14 mouse cellular contexts compared by ENCODE assay signal in the genomic region with DNA sequence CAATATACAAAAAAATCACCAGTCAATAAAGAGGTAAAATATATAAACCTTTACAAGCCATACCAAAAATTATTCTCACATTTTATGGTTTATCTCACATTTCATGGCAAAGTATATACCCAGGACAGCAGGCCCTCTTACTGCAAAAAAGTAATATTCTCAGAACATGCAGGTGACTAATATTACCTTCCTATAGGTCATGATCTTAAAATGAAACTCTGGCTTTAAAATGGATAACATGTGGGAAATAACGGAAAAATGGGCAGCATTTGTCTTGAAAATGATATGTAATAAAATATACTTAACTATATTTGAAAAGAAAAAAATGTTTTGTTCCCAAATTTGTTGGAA.
DNase-seq lines count a peak whose midpoint lies in the region; ATAC-seq and TF ChIP-seq lines count a peak whose summit lies in the region.
"Had no signal": no experiment of that assay in that cellular context is flagged by ENCODE, and none has a peak within 500 bp of the region (broad histone marks: within the 10 kb centered on the region; RNA-seq: fewer than 3 reads in every experiment).

No protein-coding gene starts in this region.

- H3K9me3 ChIP-seq in kidney, embryonic 14.5 days (ENCODE audit: control insufficient read depth, low read length): no peaks in the 10 kb centered on the region
- H3K9me3 ChIP-seq in hindbrain, embryonic 14.5 days (ENCODE audit: control insufficient read depth, low read length): no peaks in the 10 kb centered on the region
- no peaks in the 10 kb centered on the region for H3K9me3 ChIP-seq in limb, embryonic 12.5 days
- no peaks in the 10 kb centered on the region for H3K9me3 ChIP-seq in neural tube, embryonic 13.5 days
- H3K9me3 ChIP-seq in lung, postnatal 0 days (ENCODE audit: low read length): no peaks in the 10 kb centered on the region
- H3K9me3 ChIP-seq: heart, embryonic 12.5 days; lung, embryonic 15.5 days; megakaryocyte, embryonic 14.5 days had no signal

- H3K27ac ChIP-seq in kidney, embryonic 14.5 days (ENCODE audit: low read depth, low read length): no peak overlapping the region
- 0 out of 2 replicates have a peak overlapping the region, but pooled peaks have one; percentile 80 for H3K27ac ChIP-seq in hindbrain, embryonic 14.5 days
- H3K27ac ChIP-seq in limb, embryonic 12.5 days: no peak overlapping the region
- H3K27ac ChIP-seq in neural tube, embryonic 13.5 days (replicated peaks): no peak overlapping the region
- H3K27ac ChIP-seq in lung, postnatal 0 days (ENCODE audit: low read length): no peak overlapping the region
- H3K27ac ChIP-seq: lung, embryonic 15.5 days had no signal

- no peak overlapping the region for H3K9ac ChIP-seq in kidney, embryonic 14.5 days (ENCODE audit: low read depth, low read length)
- no peak overlapping the region for H3K9ac ChIP-seq in hindbrain, embryonic 14.5 days
- H3K9ac ChIP-seq in limb, embryonic 12.5 days (replicated peaks): no peak overlapping the region
- no peak overlapping the region for H3K9ac ChIP-seq in neural tube, embryonic 13.5 days
- no peak overlapping the region for H3K9ac ChIP-seq in lung, postnatal 0 days (replicated peaks; ENCODE audit: low read depth)
- H3K9ac ChIP-seq: heart, embryonic 12.5 days; lung, embryonic 15.5 days had no signal

- intact Hi-C loops in left cerebral cortex, postnatal 14 days (cut with DNase I): loop anchor here (10.0 kb wide), 1 partner anchor 310 kb away; no protein-coding TSS in a partner anchor

- H3K4me3 ChIP-seq in kidney, embryonic 14.5 days (ENCODE audit: low read length): no peak overlapping the region
- H3K4me3 ChIP-seq in hindbrain, embryonic 14.5 days (replicated peaks; ENCODE audit: low read length): no peak overlapping the region
- no peak overlapping the region for H3K4me3 ChIP-seq in limb, embryonic 12.5 days (replicated peaks)
- no peak overlapping the region for H3K4me3 ChIP-seq in neural tube, embryonic 13.5 days
- no peak overlapping the region for H3K4me3 ChIP-seq in lung, postnatal 0 days (ENCODE audit: low read depth, low read length)
- H3K4me3 ChIP-seq: heart, embryonic 12.5 days; lung, embryonic 15.5 days; megakaryocyte, embryonic 14.5 days had no signal

- no peaks in the 10 kb centered on the region for H3K27me3 ChIP-seq in kidney, embryonic 14.5 days (ENCODE audit: control insufficient read depth, insufficient read depth, low read length)
- peaks cover 15% of the 10 kb centered on the region; the same call in 1 of the 2 replicates for H3K27me3 ChIP-seq in hindbrain, embryonic 14.5 days (ENCODE audit: control insufficient read depth, insufficient read depth, low read length)
- no peaks in the 10 kb centered on the region for H3K27me3 ChIP-seq in limb, embryonic 12.5 days
- peaks cover 20% of the 10 kb centered on the region for H3K27me3 ChIP-seq in neural tube, embryonic 13.5 days
- H3K27me3 ChIP-seq in lung, postnatal 0 days (replicated peaks; ENCODE audit: insufficient read depth, low read length): no peaks in the 10 kb centered on the region
- H3K27me3 ChIP-seq: heart, embryonic 12.5 days; lung, embryonic 15.5 days; megakaryocyte, embryonic 14.5 days had no signal

- no peak for TF ChIP-seq CTCF in lung, postnatal 0 days (IDR thresholded peaks at IDR 0.05)

- no peaks in the 10 kb centered on the region for H3K36me3 ChIP-seq in kidney, embryonic 14.5 days (ENCODE audit: control insufficient read depth, insufficient read depth, low read length)
- H3K36me3 ChIP-seq in hindbrain, embryonic 14.5 days (replicated peaks; ENCODE audit: control insufficient read depth, insufficient read depth): no peaks in the 10 kb centered on the region
- H3K36me3 ChIP-seq in limb, embryonic 12.5 days: no peaks in the 10 kb centered on the region
- H3K36me3 ChIP-seq in neural tube, embryonic 13.5 days: no peaks in the 10 kb centered on the region
- H3K36me3 ChIP-seq in lung, postnatal 0 days (ENCODE audit: insufficient read depth, low read length): no peaks in the 10 kb centered on the region
- H3K36me3 ChIP-seq: heart, embryonic 12.5 days; lung, embryonic 15.5 days had no signal

- no peak for TF ChIP-seq EP300 in lung, postnatal 0 days (IDR thresholded peaks at IDR 0.05)

- no peaks in the 10 kb centered on the region for H3K4me1 ChIP-seq in kidney, embryonic 14.5 days (ENCODE audit: control insufficient read depth, insufficient read depth, low read length)
- H3K4me1 ChIP-seq in hindbrain, embryonic 14.5 days (replicated peaks; ENCODE audit: control insufficient read depth, insufficient read depth, low read length): peaks cover 13% of the 10 kb centered on the region
- peaks cover 20% of the 10 kb centered on the region for H3K4me1 ChIP-seq in limb, embryonic 12.5 days (replicated peaks)
- peaks cover 20% of the 10 kb centered on the region for H3K4me1 ChIP-seq in neural tube, embryonic 13.5 days (replicated peaks)
- no peaks in the 10 kb centered on the region for H3K4me1 ChIP-seq in lung, postnatal 0 days (ENCODE audit: insufficient read depth, low read depth, low read length)
- H3K4me1 ChIP-seq: lung, embryonic 15.5 days; megakaryocyte, embryonic 14.5 days had no signal

- no peak for ATAC-seq in kidney, embryonic 14.5 days (ENCODE audit: low FRiP score, low TSS enrichment)
- ATAC-seq in hindbrain, embryonic 14.5 days (ENCODE audit: low FRiP score): no peak
- ATAC-seq in limb, embryonic 12.5 days (ENCODE audit: insufficient number of reproducible peaks, insufficient read depth, low FRiP score, low TSS enrichment, low read depth): peak; percentile 61; the same call in 1 of the 2 replicates
- ATAC-seq in neural tube, embryonic 13.5 days (ENCODE audit: low read depth): no peak
- no peak for ATAC-seq in lung, postnatal 0 days
- ATAC-seq: intestine, postnatal 0 days had no signal

- H3K4me2 ChIP-seq in kidney, embryonic 14.5 days (replicated peaks; ENCODE audit: low read depth, low read length): peak overlapping the region; percentile 21; the same call in 1 of the 2 replicates
- H3K4me2 ChIP-seq in hindbrain, embryonic 14.5 days (replicated peaks): peak overlapping the region; percentile 47
- peak overlapping the region; percentile 44; the same call in 1 of the 2 replicates for H3K4me2 ChIP-seq in limb, embryonic 12.5 days
- peak overlapping the region; percentile 53 for H3K4me2 ChIP-seq in neural tube, embryonic 13.5 days
- H3K4me2 ChIP-seq in lung, postnatal 0 days (replicated peaks; ENCODE audit: low read depth, low read length): no peak overlapping the region
- H3K4me2 ChIP-seq: liver, embryonic 11.5 days; lung, embryonic 15.5 days had no signal

- WGBS in kidney, embryonic 14.5 days: 18% methylated on average over 1 of the region's 1 CpGs
- WGBS in hindbrain, embryonic 14.5 days: 22% methylated on average over 1 of the region's 1 CpGs
- WGBS in limb, embryonic 12.5 days: 27% methylated on average over 1 of the region's 1 CpGs
- WGBS in neural tube, embryonic 13.5 days: 14% methylated on average over 1 of the region's 1 CpGs
- 72% methylated on average over 1 of the region's 1 CpGs for WGBS in lung, postnatal 0 days

- no peak for DNase-seq in kidney, postnatal 10 days
- DNase-seq in hindbrain, embryonic 14.5 days (ENCODE audit: low spot score): no peak
- DNase-seq in lung, postnatal 0 days (ENCODE audit: low spot score): no peak
- DNase-seq in left cerebral cortex, postnatal 14 days (ENCODE audit: low spot score in 2 of 2): no peak
- DNase-seq: adrenal gland, adult 8-10 months; cerebellum, adult 11-12 months had no signal
